Mouse (Mus musculus): ENCODE results near the gene Map3k12.

Gene Map3k12

DNA sequence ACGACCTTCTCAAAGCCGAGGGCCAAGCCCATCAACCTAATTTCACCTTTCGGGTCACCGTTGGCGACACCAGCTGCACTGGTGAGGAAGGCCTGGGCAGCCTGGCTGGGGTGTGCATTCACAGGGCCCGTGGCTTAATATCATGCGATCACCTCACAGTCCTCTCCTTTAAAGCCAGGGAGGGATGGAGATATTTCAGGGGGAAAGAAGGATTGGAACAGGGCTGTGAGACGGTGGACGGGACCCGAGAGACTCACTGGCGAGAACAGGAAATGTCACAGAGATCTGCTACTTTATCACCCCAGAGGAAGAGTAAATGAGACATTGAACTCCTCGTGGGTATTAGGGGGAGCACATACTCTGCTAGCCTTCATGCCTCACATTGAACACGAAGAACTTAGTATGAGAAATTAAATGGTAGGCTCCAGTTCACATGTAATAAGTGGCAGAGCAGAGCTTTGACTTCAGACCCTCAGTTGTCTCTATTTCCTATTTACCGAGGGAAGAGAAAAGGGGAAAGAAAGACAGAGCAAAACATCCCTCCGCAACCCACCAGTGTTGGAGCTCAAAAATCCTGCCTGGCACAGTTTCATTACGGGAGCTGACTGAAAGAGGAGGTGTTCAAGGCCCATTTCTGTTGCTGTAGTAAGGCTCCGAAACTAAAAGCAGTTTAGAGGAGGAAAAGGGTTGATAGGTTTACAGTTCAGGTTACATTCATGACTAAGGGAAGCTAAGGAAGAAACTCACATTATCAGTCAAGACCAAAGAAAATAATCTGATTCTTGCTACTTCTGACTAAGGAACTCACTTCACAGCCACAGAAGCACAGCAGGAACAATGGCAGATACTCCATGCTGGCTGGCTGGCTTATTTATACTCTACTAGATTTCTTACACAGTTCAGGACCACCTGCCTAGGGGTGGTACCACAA, 2.6 kb upstream of the Map3k12 start:
- DNase-seq (ENCODE audit: low spot score in 2 of 2): no peak

DNA sequence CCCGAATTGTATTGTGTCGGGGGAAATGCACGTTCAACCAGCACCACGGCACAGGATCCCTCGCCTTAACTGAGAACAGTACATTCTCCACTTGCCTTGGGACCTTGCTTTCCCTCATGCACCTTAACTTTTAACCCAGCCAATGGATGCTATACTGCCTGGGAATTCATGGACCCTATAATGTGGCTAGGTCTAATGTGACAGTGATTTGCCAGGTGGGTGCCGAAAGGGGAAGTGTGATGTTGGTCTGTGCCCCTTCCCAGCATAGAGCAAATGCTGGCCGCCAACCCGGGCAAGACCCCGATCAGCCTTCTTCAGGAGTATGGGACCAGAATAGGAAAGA, 2.0 kb upstream of the Map3k12 start:
- no peak for DNase-seq (ENCODE audit: low spot score in 2 of 2)

DNA sequence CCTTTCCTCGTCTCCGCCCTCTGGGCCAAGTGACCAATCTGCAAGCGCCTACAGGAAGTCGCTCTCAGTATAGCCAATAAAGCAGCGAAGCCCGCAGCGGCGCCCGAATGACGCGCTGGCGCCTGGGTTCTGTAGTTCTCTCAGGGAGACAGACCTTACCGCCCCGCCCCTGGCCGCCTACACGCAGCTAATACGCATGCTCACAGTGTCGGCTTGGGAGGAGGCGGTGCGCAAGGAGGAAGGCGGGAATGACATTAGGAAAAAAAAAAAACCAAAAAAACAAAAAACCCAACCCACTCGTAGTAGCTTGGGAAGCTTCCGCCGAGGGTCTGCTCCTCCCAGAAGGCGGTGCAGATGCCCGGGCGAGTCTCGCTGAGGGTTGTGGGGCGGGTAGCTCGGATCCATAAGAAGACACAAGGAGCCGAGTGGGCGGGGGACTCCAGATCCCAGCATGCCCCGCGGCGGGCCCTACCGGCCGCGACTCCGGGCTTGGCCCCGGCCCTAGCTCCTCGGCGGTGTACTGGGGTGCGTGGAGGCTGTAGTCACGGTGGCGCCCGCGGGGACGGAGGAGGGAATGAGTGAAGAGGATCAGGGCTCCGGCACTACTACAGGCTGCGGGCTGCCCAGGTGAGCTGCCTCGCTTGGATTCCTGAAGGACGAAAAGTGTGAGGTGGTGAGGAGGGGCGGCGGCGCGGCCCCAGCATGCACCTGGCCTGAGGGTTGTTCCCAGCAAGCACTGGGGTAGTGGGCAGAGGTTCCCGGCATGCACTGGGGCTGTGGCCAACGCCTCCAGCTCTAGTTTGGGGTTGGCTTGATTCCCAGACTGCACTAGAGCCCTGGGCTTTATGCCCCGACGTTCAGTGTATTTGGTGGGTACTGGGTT, 1.4 kb upstream of the Map3k12 start, which contains the start of gene Tarbp2:
TSS of gene Tarbp2 (plus strand) at position 217 of the 883 bp plus-strand sequence.
- DNase-seq (ENCODE audit: low spot score in 2 of 2): peak; percentile 100

DNA sequence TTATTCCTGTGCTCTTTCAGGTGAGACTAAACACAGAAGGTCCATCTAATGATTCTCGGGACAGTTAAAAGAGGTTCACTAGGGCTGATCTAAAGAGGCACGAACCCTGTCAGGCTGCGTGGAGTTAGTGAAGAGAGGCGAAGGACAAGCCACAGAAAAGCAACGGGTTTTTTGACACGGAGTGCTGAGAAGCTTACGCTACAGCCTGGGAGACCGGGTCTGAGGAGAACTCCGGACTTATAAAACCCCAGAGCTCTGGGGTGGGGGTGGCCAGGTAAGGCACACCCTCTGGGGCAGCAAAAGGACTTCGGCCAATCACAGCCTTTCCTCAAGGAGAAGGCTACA, 739 bp upstream of the Map3k12 start:
- no peak for DNase-seq (ENCODE audit: low spot score in 2 of 2)

DNA sequence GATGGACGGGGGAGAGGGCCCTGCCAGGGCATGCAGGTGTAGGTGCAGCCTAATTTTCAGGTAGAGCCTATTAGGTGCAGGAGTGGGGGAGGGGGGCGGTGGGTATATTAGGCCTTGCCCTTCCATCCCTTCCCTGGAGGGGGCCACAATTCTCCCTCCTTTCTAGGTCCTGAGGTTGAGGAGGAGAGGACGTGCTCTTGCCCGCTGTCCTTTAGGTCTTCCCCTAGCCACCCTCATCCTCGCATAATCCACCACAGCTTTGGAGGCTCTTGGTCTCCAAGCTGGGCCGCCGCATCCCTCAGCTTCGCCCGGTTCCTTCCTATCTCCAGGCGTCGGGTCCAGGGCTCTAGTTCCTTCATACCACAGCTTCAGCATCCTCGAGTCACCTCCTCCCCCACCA, 571 bp downstream of the Map3k12 start:
- DNase-seq (ENCODE audit: low spot score in 2 of 2): no peak

DNA sequence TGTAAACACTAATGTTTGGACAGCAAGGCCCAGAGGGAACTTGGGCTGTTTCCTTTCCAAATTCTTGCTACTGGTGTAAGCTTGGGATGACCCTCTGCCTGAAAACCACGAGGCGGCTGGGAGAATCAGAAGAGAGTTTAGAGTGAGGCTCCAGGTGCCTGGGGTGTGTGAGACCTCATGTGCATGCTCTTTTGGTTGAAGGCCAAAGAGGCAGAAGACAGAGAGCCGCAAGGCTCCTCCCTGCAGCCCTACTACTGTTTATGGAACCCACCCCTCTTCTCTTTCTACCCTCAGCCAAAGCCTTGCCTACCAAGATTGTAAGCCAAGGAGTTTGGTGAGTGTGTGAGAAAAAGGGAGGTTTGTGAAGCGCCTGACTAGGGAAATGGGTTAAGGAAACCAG, 1.1 kb downstream of the Map3k12 start:
- no peak for DNase-seq (ENCODE audit: low spot score in 2 of 2)

DNA sequence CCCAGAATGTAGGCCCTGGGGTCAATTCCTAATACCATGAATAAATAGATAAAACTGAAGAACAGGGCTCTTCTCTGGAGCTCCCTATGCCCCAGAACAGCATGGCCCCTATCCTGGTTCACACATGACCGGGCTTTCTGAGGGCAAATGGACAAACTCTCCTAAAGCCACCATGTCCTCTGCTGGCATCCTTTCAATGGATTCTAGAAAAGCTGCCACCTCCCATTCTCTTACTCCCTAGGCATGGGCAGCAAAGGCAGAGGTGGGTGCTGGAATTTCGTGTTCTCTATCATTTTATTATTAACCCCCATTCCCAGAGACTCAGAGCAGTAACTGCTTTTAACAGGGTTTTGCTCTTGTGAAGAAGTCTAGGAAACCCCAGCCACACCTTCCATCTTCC, 1.6 kb downstream of the Map3k12 start:
- no peak for DNase-seq (ENCODE audit: low spot score in 2 of 2)

DNA sequence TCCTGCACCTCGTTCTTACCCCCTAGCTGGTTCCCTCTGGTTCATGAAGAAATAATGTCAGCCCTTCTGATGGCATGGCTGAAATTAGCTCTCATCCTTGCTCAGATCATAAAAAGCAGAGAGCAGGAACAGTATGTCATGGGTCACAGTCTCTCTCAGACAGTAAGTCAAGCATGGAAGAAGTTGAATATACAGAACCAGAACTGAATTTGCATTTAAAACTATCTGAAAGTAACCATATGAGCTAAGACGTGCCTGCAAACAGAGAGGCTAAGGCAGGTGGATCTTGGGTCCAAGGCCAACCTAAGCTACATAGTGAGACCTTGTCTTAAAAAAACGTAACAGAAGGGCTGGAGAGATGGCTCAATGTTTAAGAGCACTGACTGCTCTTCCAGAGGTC, 3.9 kb downstream of the Map3k12 start:
- no peak for DNase-seq (ENCODE audit: low spot score in 2 of 2)

DNA sequence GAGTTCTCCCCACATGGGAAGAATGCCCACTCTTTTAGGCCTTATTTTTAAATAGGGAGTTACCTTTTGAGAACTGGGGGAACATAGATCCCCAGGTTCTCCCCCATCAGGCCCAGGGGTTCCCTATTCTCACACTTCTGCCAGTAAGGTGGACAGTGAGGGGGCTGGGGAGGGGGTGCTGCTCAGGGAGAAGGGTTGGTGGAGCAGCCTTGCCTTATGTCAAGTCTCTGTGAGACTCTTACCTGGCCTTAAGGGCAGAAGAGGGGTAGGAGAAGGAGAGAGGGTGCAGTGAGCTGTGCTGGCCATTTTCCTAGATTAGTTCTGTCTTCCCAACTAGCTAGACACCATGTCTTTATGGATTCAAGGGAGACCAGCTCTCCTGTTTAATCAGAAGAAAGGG, 4.4 kb downstream of the Map3k12 start:
- no peak for DNase-seq (ENCODE audit: low spot score in 2 of 2)

DNA sequence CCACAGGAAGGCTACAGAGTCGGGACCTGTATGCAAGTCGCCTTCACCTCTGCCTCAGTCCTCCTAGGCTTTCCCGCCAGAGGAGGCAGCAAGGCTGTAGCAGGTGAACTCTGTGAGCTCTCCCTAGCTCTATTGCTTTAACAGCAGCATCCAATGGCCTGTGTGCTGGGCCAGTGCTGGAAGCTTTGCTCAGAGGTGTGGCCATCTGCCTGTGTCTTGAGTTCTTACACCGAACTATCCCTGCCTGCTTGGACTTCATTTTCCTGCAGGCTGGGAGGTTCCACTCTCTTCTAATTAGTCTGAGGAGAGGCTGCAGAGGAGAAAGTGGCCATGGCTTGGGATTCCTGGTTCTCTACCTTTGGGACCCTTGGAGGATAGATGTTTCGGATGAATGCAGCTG, 4.9 kb downstream of the Map3k12 start:
- no peak for DNase-seq (ENCODE audit: low spot score in 2 of 2)

DNA sequence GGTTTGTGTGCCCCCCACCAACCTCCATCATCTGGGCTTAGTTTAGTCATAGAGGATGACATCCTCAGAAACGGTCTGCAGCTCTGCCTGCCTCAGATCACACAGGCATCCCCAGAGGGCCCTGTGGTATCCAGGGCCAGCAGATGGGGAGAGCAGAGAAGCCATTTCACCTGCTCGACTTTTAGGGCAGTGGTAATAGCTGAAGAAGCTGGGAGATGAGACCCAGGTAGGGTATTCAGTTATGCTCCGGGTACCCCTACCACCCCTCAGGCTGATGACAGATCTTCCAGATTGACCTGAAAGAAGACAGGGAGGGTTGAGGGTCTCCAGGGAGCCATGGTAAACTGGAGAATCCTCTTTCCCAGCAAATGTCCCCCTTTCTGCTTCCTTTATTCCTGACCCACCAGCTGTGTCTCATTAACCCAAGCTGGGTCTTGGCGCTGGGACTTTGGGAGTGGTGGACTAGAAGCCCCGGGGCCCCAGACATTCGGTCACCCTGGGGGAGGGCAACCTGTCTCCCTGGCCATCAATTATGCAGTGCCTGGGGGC, 5.5 kb downstream of the Map3k12 start:
- DNase-seq (ENCODE audit: low spot score in 2 of 2): no peak

DNA sequence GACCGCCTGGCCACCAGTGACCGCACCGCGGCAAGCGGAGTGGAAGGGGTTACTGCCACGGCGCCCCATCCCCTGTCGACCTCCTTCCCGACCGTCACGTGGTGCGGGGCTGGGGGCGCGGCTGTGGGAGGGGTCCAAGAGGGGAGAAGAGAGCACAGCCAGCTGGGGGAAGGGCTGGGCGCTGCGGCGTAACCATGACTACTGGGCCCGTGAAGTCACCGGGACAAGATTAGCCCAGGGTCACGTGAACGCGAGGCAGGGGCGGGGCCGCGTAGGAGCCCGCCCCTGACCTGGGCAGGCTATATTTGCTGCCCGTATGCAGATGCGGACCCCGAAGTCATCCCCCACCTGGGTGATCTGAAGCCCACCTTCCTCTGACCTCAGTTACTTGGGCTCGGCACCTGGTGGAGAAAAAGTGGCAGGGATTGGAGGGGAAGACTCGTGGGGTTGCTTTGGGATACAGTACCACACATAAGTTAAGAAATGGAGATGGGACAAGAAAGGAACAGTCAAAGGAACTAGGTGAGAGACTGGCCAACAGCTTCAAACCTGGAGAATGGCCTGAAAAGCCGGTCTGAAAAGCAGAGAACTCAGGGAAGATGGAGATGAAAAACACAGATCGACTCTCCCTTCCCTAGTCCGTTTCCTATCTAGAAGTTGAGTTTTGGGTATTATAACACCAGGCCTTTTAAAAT, 6.1 kb downstream of the Map3k12 start:
- DNase-seq (ENCODE audit: low spot score in 2 of 2): peak; percentile 91 to 92

DNA sequence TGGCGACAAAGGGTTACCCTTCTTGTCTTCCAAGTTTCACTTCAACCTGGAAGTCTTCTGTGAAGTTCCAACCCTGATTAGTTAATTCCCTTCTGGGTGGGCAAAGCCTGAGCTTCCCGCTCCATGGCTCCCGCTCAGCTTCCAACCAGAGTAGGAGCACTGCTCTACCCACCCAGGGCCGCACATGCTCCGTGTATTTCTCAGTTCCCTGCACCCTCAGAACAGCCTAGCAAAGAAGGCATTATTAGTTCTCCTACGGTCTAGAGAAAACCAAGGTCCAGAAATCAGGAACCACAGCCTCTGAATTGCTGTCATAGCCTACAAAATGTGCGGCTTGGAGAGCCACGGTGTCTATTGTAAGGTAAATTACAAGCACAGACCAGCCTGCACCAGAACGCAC, 6.8 kb downstream of the Map3k12 start:
- DNase-seq (ENCODE audit: low spot score in 2 of 2): no peak

DNA sequence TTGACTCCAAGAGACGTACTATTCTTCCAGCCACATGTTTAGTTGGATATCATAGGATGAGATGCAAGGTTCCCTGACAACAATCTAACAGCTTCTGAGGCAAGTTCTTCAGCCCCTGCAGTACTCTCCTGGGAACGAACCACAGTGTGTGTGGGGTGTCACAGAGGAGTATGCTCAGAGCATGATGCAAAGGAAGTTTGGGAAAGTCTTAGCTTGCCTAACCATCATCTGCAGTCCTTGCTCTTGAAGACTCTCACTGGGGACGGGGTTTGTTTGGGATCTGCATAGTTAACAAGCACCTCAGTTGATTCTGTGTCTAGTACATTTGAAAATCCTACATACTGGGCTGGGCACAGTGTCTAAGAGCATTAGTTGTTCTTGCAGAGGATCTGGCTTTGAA, 8.5 kb downstream of the Map3k12 start:
- no peak for DNase-seq (ENCODE audit: low spot score in 2 of 2)

DNA sequence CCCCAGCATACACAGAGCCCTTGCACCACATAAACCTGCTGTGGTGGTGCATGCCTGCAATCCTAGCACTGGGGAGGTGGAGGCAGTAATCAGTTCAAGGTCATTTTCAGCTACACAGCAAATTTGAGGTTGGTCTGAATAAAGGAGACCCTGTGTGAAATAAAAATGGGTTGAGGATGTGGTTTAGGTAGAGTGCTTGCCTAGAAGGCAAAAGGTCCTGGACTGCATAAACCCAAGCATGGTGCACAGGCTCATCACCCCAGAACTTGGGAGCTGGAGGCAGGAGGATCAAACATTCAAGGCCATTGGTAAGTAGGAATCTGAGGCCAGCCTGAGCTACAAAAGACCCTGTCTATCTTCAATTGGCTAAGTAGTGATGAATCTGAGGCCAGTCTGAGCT, 9.3 kb downstream of the Map3k12 start:
- no peak for DNase-seq (ENCODE audit: low spot score in 2 of 2)

DNA sequence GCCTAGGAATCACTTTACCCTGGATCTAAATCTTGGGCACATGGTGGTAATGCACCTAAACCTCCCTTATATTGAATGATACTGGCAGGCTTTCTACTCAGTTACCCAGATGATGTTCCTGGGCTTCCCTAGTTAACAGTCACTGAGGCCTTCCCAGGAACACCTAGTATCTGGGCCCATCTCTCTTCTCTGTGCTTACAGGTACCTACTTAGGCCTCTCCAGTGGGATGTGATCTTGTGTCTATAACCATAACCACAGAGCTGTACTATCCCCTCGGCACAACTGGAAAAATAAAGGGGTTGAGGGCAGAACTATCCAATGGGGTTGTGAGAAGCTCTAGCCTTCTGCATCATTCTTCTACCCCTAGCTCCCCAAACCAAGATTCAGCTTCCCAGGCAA, 10.0 kb downstream of the Map3k12 start:
- no peak for DNase-seq (ENCODE audit: low spot score in 2 of 2)

DNA sequence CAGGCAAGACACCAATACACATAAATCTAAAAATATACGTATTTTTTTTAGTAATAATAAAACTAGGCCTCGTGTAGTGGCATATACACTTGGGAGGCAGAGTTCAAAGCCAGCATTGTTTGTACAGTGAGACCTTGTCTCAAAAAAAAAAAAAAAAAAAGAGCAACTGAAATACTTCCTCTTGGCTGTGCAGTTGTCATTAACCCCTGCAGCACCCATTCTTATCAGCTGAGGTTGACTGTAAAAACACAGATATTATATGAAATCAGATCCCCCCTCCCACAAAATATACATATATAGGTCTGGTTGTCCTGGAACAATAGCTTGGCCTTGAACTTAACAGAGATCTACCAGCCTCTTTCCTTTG, 10.4 kb downstream of the Map3k12 start:
- no peak for DNase-seq (ENCODE audit: low spot score in 2 of 2)

DNA sequence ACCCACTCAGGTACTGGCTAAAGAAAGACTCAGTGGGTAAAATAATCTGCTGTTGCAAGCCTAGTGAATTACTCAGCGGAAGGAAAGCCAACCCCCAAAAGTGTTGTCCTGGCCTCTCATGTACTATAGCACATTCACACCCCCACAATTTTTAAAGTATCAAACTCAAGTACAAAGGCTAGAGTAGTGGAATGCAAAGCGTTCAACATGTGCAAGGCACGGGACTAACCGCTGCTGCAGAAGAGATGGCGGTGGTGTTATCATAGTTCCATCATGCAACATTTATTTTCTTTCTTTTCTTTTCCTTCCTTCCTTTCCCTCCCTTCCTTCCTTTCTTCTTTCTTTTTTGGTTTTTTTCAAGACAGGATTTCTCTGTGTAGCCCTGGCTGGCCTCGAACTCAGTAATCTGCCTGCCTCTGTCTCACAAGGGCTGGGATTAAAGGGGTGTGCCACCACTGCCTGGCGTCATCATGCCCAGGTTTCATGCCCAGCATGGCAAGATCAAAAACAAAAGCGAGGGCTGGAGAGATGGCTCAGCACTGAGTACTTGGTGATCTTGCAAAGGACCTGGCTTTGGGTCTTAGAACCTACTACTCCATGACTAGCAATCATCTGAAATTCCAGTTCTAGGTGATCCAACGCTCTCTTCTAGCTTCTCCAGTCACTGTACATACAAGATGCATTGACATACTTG, 10.9 kb downstream of the Map3k12 start:
- no peak for DNase-seq (ENCODE audit: low spot score in 2 of 2)

DNA sequence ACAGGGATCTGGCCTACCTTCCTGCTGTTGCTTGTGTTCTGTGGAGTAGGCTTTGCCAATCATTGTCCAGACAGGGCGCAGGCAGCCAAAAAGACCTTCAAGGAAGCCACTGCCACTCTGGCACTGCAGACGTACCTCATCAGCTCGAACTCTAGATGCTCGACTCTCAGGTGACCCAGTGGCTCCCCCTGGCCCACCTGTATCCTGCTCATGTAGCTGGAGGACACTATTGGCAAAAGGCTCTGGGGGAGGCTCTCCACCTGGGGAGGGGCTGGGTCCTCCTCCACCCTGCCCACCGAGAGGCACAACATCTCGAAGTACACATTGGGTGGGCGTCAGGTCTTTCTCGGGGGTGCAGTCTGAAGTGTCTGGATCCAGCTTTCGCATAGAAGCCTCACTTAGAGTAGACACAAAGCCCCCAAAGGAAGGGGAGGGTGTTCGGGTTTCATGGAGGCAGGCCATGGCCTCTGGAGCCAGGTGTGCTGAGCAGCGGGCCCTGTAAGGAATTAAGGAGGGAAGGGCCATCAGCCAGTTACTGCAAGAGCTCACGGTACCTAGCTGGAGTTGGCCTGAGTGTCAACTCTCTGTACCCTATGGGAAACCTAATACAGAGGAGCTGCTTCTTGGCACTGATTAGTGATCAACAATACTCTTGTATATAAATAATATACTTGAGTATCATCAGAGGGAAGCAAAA, 11.6 kb downstream of the Map3k12 start:
- no peak for DNase-seq (ENCODE audit: low spot score in 2 of 2)

DNA sequence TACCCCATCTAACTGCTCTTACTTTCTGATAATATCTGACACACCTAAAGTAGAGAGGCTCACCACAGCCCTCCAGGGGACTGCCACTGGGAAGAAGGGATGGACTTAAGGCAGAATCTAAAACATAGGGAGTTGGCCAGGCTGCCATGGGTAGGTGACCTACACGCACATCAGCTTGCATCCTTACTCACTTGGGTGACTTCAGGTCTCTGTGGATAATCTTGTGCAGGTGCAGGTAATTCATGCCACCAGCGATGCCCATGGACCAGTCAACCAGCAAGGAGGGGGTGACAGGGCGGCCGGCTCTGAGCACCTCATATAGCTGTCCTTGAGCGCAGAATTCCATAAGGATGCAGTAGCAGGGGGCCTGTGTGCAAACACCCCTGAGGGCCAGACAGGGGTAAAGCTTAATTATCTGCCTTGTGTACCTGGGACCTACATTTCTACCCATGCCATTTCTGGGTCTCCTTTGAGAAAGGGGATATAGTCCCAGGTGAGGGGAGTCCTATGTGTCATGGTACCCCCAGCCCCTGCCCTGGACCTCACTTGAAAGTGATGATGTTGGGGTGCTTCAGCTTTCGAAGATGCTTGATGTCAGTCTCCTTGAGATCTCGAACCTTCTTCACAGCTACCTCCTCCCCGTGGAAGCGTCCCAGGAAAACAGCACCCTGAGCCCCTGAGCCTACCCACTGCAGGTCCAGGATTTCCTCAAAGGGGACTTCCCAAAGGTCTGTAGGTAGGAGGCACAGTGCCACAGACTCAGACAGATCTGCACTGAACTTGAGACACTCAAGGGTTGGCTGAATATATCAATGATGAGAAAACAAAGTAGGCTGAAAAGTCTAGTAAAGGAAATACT, 12.7 kb downstream of the Map3k12 start:
- no peak for DNase-seq (ENCODE audit: low spot score in 2 of 2)

Measured in frontal cortex, postnatal 10 days (tissue).